Mouse (Mus musculus): ENCODE results near the gene Cep97.
"Not testable (repeated sequence)": the region's sequence is repeated elsewhere in the genome, so short reads cannot be mapped to it uniquely, and the experiment has no call there.

DNA sequence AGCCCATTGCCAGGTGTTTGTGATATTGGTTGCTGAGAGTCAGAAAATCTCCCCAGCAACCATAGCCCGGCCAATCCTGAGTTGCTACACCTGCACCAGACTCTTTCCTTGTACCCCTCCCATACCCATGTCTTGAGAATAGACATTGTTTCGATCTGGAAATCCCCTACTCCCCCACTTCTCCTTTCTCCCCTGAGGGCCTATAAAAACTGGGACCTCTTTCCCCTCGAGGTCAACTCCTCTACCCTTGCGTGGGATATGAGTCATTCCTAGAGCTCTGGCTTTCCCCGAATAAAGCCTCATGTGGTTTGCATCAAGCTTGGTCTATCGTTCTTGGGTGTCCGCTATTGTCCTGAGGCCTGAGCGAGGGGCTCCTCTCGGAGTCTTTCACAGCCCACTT is 19.5 kb upstream of the Cep97 start:
- not testable (repeated sequence) for TF ChIP-seq POLR2A (IDR thresholded peaks at IDR 0.05; ENCODE audit: low read depth, low read length); CTCF (IDR thresholded peaks at IDR 0.05; ENCODE audit: extremely low read depth, insufficient read length, insufficient replicate concordance, low read depth, low read length)

All from small intestine, adult 2 months (tissue).